Mouse (Mus musculus): Measurements from ENCODE around the gene Gm5741. TPM values are rescaled to one million over a fixed set of nuclear protein-coding genes. Genes with fewer than 3 reads are reported as not detected.
"Not testable (repeated sequence)": the region's sequence is repeated elsewhere in the genome, so short reads cannot be mapped to it uniquely, and the experiment has no call there.

The Gm5741 gene
- not detected for polyA plus RNA-seq (2017; shearing (Covaris generic))

- no peak for ATAC-seq
These were observed at the start of gene Gm5741 for GRCm38 (mm10) chr8:85067982-85068381. TSS of gene Gm5741 (minus strand) at chr8:85067982.

GRCm38 (mm10) chr8:85116984-85117383 lies 49.2 kb upstream of the Gm5741 start:
- no peak for ATAC-seq

GRCm38 (mm10) chr8:85115501-85115900 lies 47.7 kb upstream of the Gm5741 start:
- no peak for ATAC-seq

GRCm38 (mm10) chr8:85113241-85113640 lies 45.5 kb upstream of the Gm5741 start:
- ATAC-seq = no peak

- no peak for ATAC-seq
These were observed 32.4 kb upstream of the Gm5741 start for GRCm38 (mm10) chr8:85100076-85100665.

- no peak for ATAC-seq
These were observed 29.1 kb upstream of the Gm5741 start for GRCm38 (mm10) chr8:85096850-85097249.

- no peak for ATAC-seq
These were observed 28.4 kb upstream of the Gm5741 start for GRCm38 (mm10) chr8:85096196-85096595.

GRCm38 (mm10) chr8:85095566-85095965 lies 27.8 kb upstream of the Gm5741 start:
- ATAC-seq = no peak

GRCm38 (mm10) chr8:85095051-85095450 lies 27.3 kb upstream of the Gm5741 start:
- no peak for ATAC-seq

GRCm38 (mm10) chr8:85091526-85092090 lies 23.8 kb upstream of the Gm5741 start:
- no peak for ATAC-seq

GRCm38 (mm10) chr8:85090856-85091255 lies 23.1 kb upstream of the Gm5741 start:
- no peak for ATAC-seq

- ATAC-seq = no peak
These were observed 21.0 kb upstream of the Gm5741 start for GRCm38 (mm10) chr8:85088771-85089170.

GRCm38 (mm10) chr8:85086238-85086637 lies 18.5 kb upstream of the Gm5741 start:
- ATAC-seq = no peak

GRCm38 (mm10) chr8:85084633-85085032 lies 16.9 kb upstream of the Gm5741 start:
- ATAC-seq = no peak

GRCm38 (mm10) chr8:85083108-85083813 lies 15.5 kb upstream of the Gm5741 start, which contains the start of gene Man2b1:
TSS of gene Man2b1 (plus strand) at chr8:85083270.
- ATAC-seq = peak; percentile 88

GRCm38 (mm10) chr8:85082169-85082568 lies 14.4 kb upstream of the Gm5741 start:
- ATAC-seq = not testable (repeated sequence)

- peak; percentile 20 for ATAC-seq
These were observed 13.4 kb upstream of the Gm5741 start, which contains the start of gene Wdr83 for GRCm38 (mm10) chr8:85081216-85081555. TSS of gene Wdr83 (minus strand) at chr8:85081306.

GRCm38 (mm10) chr8:85080532-85081215 lies 12.9 kb upstream of the Gm5741 start, which contains the start of gene Wdr83os:
TSS of gene Wdr83os (plus strand) at chr8:85080740.
- ATAC-seq = peak; percentile 7

GRCm38 (mm10) chr8:85080214-85080531 lies 12.4 kb upstream of the Gm5741 start:
- no peak for ATAC-seq

GRCm38 (mm10) chr8:85076993-85077392 lies 9.2 kb upstream of the Gm5741 start:
- ATAC-seq = peak; percentile 66

- no peak for ATAC-seq
These were observed 8.2 kb upstream of the Gm5741 start for GRCm38 (mm10) chr8:85076001-85076400.

GRCm38 (mm10) chr8:85074617-85075016 lies 6.8 kb upstream of the Gm5741 start:
- no peak for ATAC-seq

- no peak for ATAC-seq
These were observed 6.4 kb upstream of the Gm5741 start for GRCm38 (mm10) chr8:85074167-85074566.

Data from activated CD4-positive, CD25-positive, alpha-beta regulatory T cell, adult 4 months (primary cell).